Mouse (Mus musculus) forebrain, embryonic 11.5 days (tissue): ENCODE data around the gene Sirt7. TPM values are rescaled to one million over a fixed set of nuclear protein-coding genes. Genes with fewer than 3 reads are reported as not detected.

Source experiments
- ATAC-seq: fragments of 200-750 bp; cut with Nextera tagmentation; replicated peaks from 2 replicates; pipeline ENCODE4 v1.8.0; 2017; ENCODE audit warnings: moderate TSS enrichment; ENCODE audit not compliant: low FRiP score
- DNase-seq: peaks from one replicate; pipeline ENCODE4 v3.0.0-alpha.2; 2017; ENCODE audit warnings: low spot score
- H3K27ac ChIP-seq: fragments of 300-500 bp; sonication (generic); 2 replicates; pipeline ENCODE4 v1.5.1; 2014; ENCODE audit warnings: low read depth, low read length
- H3K27me3 ChIP-seq: fragments of 300-500 bp; sonication (generic); 2 replicates; pipeline ENCODE4 v1.6.1; 2014; ENCODE audit warnings: mild to moderate bottlenecking, low read length, mixed read lengths; ENCODE audit not compliant: control insufficient read depth, insufficient read depth
- H3K36me3 ChIP-seq: fragments of 300-500 bp; sonication (generic); 2 replicates; pipeline ENCODE4 v1.6.1; 2014; ENCODE audit warnings: mild to moderate bottlenecking, low read length, moderate library complexity, mixed read lengths; ENCODE audit not compliant: control insufficient read depth, insufficient read depth
- H3K4me1 ChIP-seq: fragments of 300-500 bp; sonication (generic); replicated peaks from 2 replicates; pipeline ENCODE4 v1.6.1; 2014; ENCODE audit warnings: low read length, mixed read lengths; ENCODE audit not compliant: control insufficient read depth, insufficient read depth
- H3K4me2 ChIP-seq: fragments of 300-500 bp; sonication (generic); 2 replicates; pipeline ENCODE4 v1.6.1; 2014; ENCODE audit warnings: low read depth, mild to moderate bottlenecking, low read length, moderate library complexity, mixed read lengths; ENCODE audit not compliant: severe bottlenecking
- H3K4me3 ChIP-seq: fragments of 300-500 bp; sonication (generic); 2 replicates; pipeline ENCODE4 v1.5.1; 2014; ENCODE audit warnings: low read depth, low read length
- H3K9ac ChIP-seq: fragments of 300-500 bp; sonication (generic); 2 replicates; pipeline ENCODE4 v1.6.1; 2014; ENCODE audit warnings: low read length
- H3K9me3 ChIP-seq: fragments of 300-500 bp; sonication (generic); 2 replicates; pipeline ENCODE4 v1.6.1; 2016; ENCODE audit warnings: low read length, mixed read lengths; ENCODE audit not compliant: control insufficient read depth
- WGBS: fragments of 180-500 bp; shearing (Covaris S2); extraction: QIAGEN DNeasy Blood & Tissue Kit; methylation state at CpG from one replicate; pipeline ENCODE4 v1.1.7; 2014; 5-methylcytosine and 5-hydroxymethylcytosine counted together
- polyA plus RNA-seq: library from polyadenylated mRNA; unstranded; fragments of >200 nt; fragmentation: Nextera tagmentation; extraction: Ambion mirVana; gene quantifications from 2 replicates; pipeline ENCODE4 v1.2.1, GENCODE M21; 2014

Sirt7 gene
- polyA plus RNA-seq, 1 experiment from 2014 or later = 41.1 TPM

- no peak for DNase-seq
- peaks cover 5% of the 10 kb centered on the region; the same call in 1 of the 2 replicates for H3K36me3 ChIP-seq
- no peak overlapping the region for H3K4me2 ChIP-seq
- no peak overlapping the region for H3K27ac ChIP-seq
- peaks cover 14% of the 10 kb centered on the region for H3K4me1 ChIP-seq
- ATAC-seq = no peak
- no peaks in the 10 kb centered on the region; the same call in 1 of the 2 replicates for H3K27me3 ChIP-seq
- no peak overlapping the region for H3K4me3 ChIP-seq
- H3K9me3 ChIP-seq = no peaks in the 10 kb centered on the region
- H3K9ac ChIP-seq = no peak overlapping the region
- 89% methylated on average over 11 of the region's 11 CpGs for WGBS
Measured at GRCm38 (mm10) chr11:120626785-120627467, 1.9 kb upstream of the Sirt7 start.

- peak overlapping the region; percentile 94 for H3K4me2 ChIP-seq
- H3K4me1 ChIP-seq = peaks cover 2% of the 10 kb centered on the region; the same call in 1 of the 2 replicates
- H3K4me3 ChIP-seq = peak overlapping the region; percentile 97
- no peaks in the 10 kb centered on the region for H3K27me3 ChIP-seq
- peaks cover 8% of the 10 kb centered on the region; the same call in 1 of the 2 replicates for H3K36me3 ChIP-seq
- DNase-seq (peak; percentile 91), ATAC-seq (peak; percentile 79)
- H3K9ac ChIP-seq = peak overlapping the region; percentile 74
- WGBS = under 1% methylated on average over 51 of the region's 53 CpGs
- H3K27ac ChIP-seq = peak overlapping the region; percentile 63
- no peaks in the 10 kb centered on the region for H3K9me3 ChIP-seq
Measured at GRCm38 (mm10) chr11:120624680-120625111, 344 bp downstream of the Sirt7 start.

GRCm38 (mm10) chr11:120623961-120624679 is 920 bp downstream of the Sirt7 start:
- peaks cover 4% of the 10 kb centered on the region; the same call in 1 of the 2 replicates for H3K36me3 ChIP-seq
- 14% methylated on average over 28 of the region's 30 CpGs for WGBS
- H3K27me3 ChIP-seq = no peaks in the 10 kb centered on the region
- no peaks in the 10 kb centered on the region; the same call in 1 of the 2 replicates for H3K4me1 ChIP-seq
- DNase-seq = peak; percentile 72
- H3K4me3 ChIP-seq = peak overlapping the region; percentile 97
- peak overlapping the region; percentile 74 for H3K9ac ChIP-seq
- H3K9me3 ChIP-seq = no peaks in the 10 kb centered on the region
- H3K4me2 ChIP-seq = peak overlapping the region; percentile 94
- peak; percentile 70 for ATAC-seq
- peak overlapping the region; percentile 63; the same call in 1 of the 2 replicates for H3K27ac ChIP-seq

- no peak overlapping the region for H3K27ac ChIP-seq
- H3K36me3 ChIP-seq = peaks cover 3% of the 10 kb centered on the region; the same call in 1 of the 2 replicates
- no peaks in the 10 kb centered on the region for H3K9me3 ChIP-seq
- no peaks in the 10 kb centered on the region; the same call in 1 of the 2 replicates for H3K4me1 ChIP-seq
- H3K9ac ChIP-seq = no peak overlapping the region
- no peaks in the 10 kb centered on the region for H3K27me3 ChIP-seq
- DNase-seq (no peak), ATAC-seq (no peak)
- WGBS = 90% methylated on average over 6 of the region's 6 CpGs
- H3K4me3 ChIP-seq = no peak overlapping the region
- H3K4me2 ChIP-seq = no peak overlapping the region
Measured at GRCm38 (mm10) chr11:120622805-120623204, 2.2 kb downstream of the Sirt7 start.

GRCm38 (mm10) chr11:120620195-120620594 is 4.8 kb downstream of the Sirt7 start:
- no peaks in the 10 kb centered on the region for H3K9me3 ChIP-seq
- peaks cover 11% of the 10 kb centered on the region; the same call in 1 of the 2 replicates for H3K4me1 ChIP-seq
- H3K27me3 ChIP-seq = no peaks in the 10 kb centered on the region
- H3K36me3 ChIP-seq = peaks cover 3% of the 10 kb centered on the region; the same call in 1 of the 2 replicates
- 94% methylated on average over 14 of the region's 14 CpGs for WGBS
- DNase-seq (no peak), ATAC-seq (no peak)
- H3K4me2 ChIP-seq = no peak overlapping the region
- H3K4me3 ChIP-seq = no peak overlapping the region
- no peak overlapping the region for H3K27ac ChIP-seq
- no peak overlapping the region for H3K9ac ChIP-seq

- 94% methylated on average over 25 of the region's 25 CpGs for WGBS
- no peak overlapping the region for H3K4me2 ChIP-seq
- H3K9me3 ChIP-seq = no peaks in the 10 kb centered on the region
- no peak for ATAC-seq
- H3K36me3 ChIP-seq = peaks cover 3% of the 10 kb centered on the region; the same call in 1 of the 2 replicates
- DNase-seq = no peak
- peaks cover 11% of the 10 kb centered on the region; the same call in 1 of the 2 replicates for H3K4me1 ChIP-seq
- H3K9ac ChIP-seq = no peak overlapping the region
- no peak overlapping the region for H3K4me3 ChIP-seq
- H3K27ac ChIP-seq = no peak overlapping the region
- H3K27me3 ChIP-seq = no peaks in the 10 kb centered on the region
Measured at GRCm38 (mm10) chr11:120618619-120619535, 6.2 kb downstream of the Sirt7 start.

GRCm38 (mm10) chr11:120617519-120618112 is 7.4 kb downstream of the Sirt7 start, which contains the start of gene Pcyt2:
TSS of gene Pcyt2 (minus strand) at chr11:120617936.
- ATAC-seq (peak; percentile 95), DNase-seq (peak; percentile 94)
- H3K27ac ChIP-seq = peak within 1 kb of the TSS; percentile 66; the same call in 1 of the 2 replicates
- peak within 1 kb of the TSS; percentile 79 for H3K4me3 ChIP-seq
- no peaks in the 10 kb centered on the region for H3K27me3 ChIP-seq
- H3K9ac ChIP-seq = peak within 1 kb of the TSS; percentile 82
- under 1% methylated on average over 55 of the region's 56 CpGs for WGBS
- peaks cover 11% of the 10 kb centered on the region; the same call in 1 of the 2 replicates for H3K4me1 ChIP-seq
- H3K4me2 ChIP-seq = peak within 1 kb of the TSS; percentile 82
- H3K9me3 ChIP-seq = no peaks in the 10 kb centered on the region
- H3K36me3 ChIP-seq = peaks cover 3% of the 10 kb centered on the region; the same call in 1 of the 2 replicates
